Mouse (Mus musculus) cerebellum, adult 11-12 months (tissue): ENCODE results near the gene Chrna1.

Source experiments
- DNase-seq: peaks from one replicate; pipeline ENCODE4 v3.0.0; 2022

Chrna1 gene

GRCm38 (mm10) chr2:73554389-73554788 lies 25.7 kb downstream of the Chrna1 start:
- no peak for DNase-seq

GRCm38 (mm10) chr2:73552926-73553325 lies 27.2 kb downstream of the Chrna1 start:
- DNase-seq, result no peak

GRCm38 (mm10) chr2:73550725-73551124 lies 29.4 kb downstream of the Chrna1 start:
- DNase-seq, result no peak

- no peak for DNase-seq
Observed at GRCm38 (mm10) chr2:73548542-73548941, 31.6 kb downstream of the Chrna1 start.

- DNase-seq, result no peak
Observed at GRCm38 (mm10) chr2:73547256-73547655, 32.9 kb downstream of the Chrna1 start.

GRCm38 (mm10) chr2:73545556-73545955 lies 34.6 kb downstream of the Chrna1 start:
- DNase-seq, result no peak

- DNase-seq, result no peak
Observed at GRCm38 (mm10) chr2:73540450-73541162, 39.5 kb downstream of the Chrna1 start.

GRCm38 (mm10) chr2:73539697-73540096 lies 40.4 kb downstream of the Chrna1 start:
- DNase-seq, result no peak

GRCm38 (mm10) chr2:73539141-73539540 lies 41.0 kb downstream of the Chrna1 start:
- DNase-seq, result no peak

- DNase-seq, result no peak
Observed at GRCm38 (mm10) chr2:73538590-73538989, 41.5 kb downstream of the Chrna1 start.

GRCm38 (mm10) chr2:73536091-73536783 lies 43.9 kb downstream of the Chrna1 start:
- no peak for DNase-seq

GRCm38 (mm10) chr2:73534720-73535119 lies 45.4 kb downstream of the Chrna1 start:
- no peak for DNase-seq

- no peak for DNase-seq
Observed at GRCm38 (mm10) chr2:73530487-73530886, 49.7 kb downstream of the Chrna1 start.

- peak; percentile 18 for DNase-seq
Observed at GRCm38 (mm10) chr2:73529356-73530330, 50.5 kb downstream of the Chrna1 start, which contains the start of gene Wipf1. TSS of gene Wipf1 (minus strand) at chr2:73529734.

GRCm38 (mm10) chr2:73528516-73529355 lies 51.4 kb downstream of the Chrna1 start:
- DNase-seq, result no peak

GRCm38 (mm10) chr2:73527956-73528355 lies 52.2 kb downstream of the Chrna1 start:
- DNase-seq, result no peak

- DNase-seq, result no peak
Observed at GRCm38 (mm10) chr2:73526691-73527090, 53.4 kb downstream of the Chrna1 start.

GRCm38 (mm10) chr2:73522891-73523290 lies 57.2 kb downstream of the Chrna1 start:
- DNase-seq, result no peak

- no peak for DNase-seq
Observed at GRCm38 (mm10) chr2:73522336-73522735, 57.8 kb downstream of the Chrna1 start.

GRCm38 (mm10) chr2:73521737-73522136 lies 58.4 kb downstream of the Chrna1 start:
- no peak for DNase-seq

GRCm38 (mm10) chr2:73518966-73519365 lies 61.2 kb downstream of the Chrna1 start:
- no peak for DNase-seq

GRCm38 (mm10) chr2:73518311-73518710 lies 61.8 kb downstream of the Chrna1 start:
- no peak for DNase-seq
